Mouse (Mus musculus) layer of hippocampus, postnatal 36 days (tissue): ENCODE measurements around the gene Ing1. TPM values are rescaled to one million over a fixed set of nuclear protein-coding genes. Genes with fewer than 3 reads are reported as not detected.
"Not testable (repeated sequence)": the region's sequence is repeated elsewhere in the genome, so short reads cannot be mapped to it uniquely, and the experiment has no call there.

ENCODE experiments used
- DNase-seq, 2 experiments: peaks; one replicate each; pipeline ENCODE4 v3.0.0; 2022
- total RNA-seq, 2 experiments: library from RNA; stranded (reverse); gene quantifications; 2 replicates each; pipeline ENCODE4 v1.2.3; 2021

Ing1 gene
- total RNA-seq, 2 experiments from 2014 or later = 35.3 to 42.6 TPM

DNA sequence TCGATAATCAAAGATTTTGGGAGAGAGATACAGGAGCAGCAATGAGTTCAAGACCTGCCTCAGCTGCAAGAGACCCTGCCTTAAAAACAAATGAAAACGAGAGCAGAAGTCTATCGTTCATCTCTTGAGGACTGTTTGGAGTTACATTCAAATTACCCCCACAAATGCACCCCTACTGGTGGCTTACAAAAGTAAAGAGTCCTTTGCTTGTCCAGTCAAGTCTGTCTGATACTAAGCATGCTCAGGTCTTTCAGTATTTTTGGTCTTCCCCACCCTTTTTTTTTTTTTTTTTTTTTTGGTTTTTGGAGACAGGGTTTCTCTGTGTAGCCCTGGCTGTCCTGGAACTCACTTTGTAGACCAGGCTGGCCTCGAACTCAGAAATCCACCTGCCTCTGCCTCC lies 3.9 kb upstream of the Ing1 start:
- DNase-seq = not testable (repeated sequence)

DNA sequence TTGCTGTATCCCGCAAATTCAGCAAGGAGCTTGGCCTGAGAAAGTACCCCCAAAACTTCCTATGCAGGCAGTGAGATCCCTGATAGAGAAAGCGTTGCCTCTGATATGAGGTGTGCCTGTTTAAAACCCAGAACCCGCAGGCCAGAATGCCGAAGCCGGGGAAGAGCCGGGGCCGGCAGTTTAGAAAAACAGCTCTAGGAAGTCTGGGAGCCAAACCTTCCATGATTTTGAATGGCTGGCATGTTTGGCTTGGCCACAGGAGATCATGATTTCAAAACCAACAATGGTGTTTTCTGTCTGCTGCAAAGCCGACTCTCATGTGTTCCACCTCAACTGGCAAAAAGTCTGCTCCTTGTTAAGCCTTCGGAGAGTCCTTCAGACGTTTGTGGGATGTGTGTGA lies 3.0 kb upstream of the Ing1 start:
- DNase-seq = no peak

DNA sequence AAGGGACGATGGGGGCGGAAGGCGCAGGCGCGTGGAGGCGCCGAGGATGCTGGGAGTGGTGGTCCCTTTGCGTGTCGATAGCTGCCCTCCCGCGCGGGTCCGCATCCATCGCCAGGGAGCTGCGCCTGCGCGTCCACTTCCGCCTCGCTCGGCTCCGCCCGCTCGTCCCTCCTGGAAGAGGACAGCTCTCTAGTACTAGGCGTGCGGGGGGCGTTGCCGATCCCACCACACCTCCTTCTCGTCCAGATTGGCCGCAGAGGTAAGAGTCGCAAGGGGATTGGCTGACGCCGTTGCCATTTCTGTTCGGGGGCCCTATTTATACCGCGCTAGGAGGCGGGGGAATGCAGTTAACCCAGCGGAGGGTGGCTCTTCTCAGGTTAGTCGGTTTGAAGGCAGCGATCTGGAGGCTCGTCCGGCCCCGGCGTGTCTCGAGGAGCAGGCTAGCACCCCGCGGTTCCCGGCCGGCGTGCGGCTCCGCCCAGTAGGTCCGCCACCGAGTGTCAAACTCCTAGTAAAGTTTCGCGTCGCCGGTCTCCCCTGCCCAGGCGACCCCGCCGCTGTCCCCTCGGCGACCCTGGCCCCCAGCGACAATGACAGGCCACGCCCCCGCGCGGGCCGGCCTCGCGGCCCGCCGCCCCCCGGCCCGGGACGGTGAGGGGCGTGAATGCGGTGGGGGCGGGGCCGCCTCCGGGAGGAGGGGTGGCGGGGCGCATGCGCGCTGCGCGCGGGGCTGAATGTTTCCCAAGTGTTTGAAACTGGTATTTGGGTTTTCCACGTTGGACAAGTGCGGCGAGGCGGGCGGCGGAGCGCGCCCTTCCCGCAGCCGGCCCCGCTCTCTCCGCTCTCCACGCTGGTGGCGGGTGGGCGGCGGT lies 585 bp downstream of the Ing1 start:
- DNase-seq = peak; percentile 100

DNA sequence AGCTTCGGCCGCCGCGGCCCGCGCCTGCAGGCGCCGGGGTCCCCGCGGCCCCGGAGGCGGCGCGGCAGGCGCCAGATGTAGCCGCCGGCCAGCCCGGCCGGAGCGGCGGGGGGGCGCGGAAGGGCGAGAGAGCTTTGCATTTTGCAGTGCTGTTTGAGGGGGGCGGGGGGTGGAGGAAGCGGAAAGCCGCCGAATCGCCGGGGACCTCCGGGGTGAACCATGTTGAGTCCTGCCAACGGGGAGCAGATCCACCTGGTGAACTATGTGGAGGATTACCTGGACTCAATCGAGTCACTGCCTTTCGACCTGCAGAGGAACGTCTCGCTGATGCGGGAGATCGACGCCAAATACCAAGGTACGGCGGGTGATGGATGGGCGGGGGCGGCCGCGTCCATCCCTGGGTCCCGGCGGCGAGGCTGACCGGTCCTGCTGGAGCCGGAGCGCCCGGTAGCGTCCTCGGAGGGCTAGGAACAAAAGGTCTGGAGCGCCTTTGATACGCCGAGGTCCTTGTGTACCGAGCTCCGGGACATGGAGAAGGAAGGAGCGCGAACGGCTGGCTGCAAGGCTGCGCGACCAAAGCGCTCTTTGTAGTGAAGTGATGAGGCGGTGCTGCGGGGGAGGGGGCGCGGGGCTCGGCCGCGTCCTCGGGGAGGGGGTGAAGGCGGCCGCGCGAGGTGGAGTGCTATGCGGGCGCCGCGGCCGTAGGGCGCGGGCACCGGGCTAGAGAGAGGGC lies 1.5 kb downstream of the Ing1 start:
- peak; percentile 40 to 50 for DNase-seq

DNA sequence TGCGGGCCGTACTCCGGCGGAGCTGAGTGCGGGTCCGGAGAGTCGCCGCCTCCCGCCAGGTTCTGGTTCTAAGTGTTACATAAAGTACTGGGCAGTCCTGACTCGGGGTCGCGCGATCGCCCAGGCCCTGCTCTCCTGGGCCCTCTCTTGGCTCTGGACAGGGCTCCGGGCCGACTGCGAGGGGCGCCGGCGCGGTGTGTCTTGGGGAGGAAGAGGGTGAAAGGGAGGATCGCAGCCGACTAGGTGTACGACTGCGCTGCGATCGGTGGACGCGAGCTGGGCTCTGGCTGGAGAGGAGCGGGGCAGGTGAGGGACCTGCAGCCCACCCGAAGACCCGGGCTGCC lies 2.0 kb downstream of the Ing1 start:
- no peak for DNase-seq

DNA sequence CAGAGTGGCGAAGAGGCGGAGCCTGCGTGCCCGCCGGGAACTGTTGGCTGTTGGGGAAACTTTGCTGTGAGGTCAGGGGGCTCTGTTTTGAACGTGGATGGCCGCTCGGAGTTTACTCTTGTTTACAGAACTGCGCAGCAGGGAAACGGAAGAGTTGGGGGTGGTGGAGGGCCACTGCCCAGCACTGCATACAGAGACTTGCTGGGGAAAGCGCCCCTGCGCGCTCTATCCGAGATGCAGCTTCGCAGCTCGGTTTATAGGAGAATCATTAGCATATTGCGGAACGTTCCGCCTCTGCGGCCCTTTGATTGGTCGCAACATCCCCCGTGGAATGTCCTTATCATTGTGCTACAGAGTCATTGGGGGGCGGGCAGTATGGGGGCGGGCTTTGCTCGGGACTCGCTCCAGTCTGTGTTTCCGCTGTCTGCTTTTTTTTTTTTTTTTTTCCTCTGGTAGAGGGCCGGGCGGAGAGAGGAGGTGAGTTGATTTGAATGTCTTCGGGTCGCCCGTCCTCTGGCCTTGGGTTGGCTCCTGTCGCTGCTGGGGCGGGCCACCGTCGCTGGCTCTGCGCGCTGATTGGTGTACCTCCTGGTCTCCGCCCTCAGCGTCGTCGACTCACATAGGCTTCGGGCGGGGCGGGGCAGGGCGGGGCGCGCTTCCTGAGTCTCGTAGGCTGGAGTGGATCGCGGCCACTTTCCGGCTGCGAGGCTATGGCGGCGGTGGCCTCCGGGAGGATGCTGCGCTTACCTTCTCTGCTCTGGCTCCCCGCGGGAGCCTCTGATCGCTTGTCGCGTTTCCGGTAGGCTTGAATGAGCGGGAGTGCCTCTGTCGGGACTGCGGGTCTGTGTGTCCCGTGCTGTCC lies 2.6 kb downstream of the Ing1 start:
- DNase-seq = peak; percentile 94

DNA sequence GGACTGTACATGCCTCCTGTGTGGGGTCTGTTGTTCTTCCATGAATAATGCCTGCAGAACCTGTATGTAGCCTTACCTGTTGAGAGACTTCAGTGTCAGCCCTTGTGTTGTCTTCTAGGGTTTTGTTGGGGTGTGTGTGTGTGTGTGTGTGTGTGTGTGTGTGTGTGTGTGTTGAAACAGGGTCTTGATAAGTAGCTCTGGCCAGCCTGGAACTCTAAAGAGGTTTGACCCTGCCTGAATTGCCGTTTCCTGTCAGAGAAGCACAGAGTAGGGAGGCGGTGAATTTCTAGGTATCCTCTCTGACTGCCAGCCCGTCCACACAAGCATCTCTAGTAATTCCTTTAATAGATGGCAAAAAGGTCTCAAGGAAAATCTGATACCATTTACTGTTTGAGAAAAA lies 4.1 kb downstream of the Ing1 start:
- DNase-seq = no peak

DNA sequence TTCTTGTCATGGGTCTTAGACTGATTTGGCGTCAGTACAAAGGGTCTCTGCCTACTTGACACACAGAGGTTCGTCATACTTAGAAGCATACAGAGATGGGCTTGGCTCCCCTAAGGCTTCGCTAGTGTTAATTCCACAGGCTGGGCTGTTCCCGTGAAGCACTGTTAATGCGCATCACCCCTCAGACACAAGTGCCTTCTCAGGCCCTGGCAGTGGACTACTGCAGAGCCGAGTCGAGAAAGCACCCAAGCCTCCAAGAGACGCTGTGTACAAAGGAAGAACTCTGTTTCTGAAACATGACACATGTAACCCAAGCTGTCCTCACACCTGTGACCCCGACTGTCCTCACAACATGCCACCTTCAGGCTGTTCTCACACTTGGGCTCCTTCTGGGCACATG lies 4.8 kb downstream of the Ing1 start:
- no peak for DNase-seq

DNA sequence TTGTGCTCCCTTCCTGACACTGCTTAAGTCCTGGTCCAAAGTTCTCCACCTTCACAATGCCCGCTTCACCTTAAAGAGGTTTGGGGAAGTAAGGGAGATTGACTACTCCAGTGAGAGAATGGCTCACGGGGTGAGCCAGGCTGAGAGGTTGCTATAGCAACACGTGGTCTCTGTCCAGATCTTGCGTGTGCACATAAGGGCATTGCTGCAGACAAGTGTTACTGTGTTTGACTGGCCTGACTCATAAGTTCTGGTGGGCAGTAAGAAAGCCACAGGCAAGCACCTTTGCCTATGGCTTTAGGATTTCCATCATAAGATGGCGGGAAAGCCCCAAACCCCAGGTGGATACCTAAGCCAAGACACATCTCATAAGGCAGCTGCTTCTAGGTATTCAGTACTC lies 8.9 kb downstream of the Ing1 start:
- DNase-seq = no peak

DNA sequence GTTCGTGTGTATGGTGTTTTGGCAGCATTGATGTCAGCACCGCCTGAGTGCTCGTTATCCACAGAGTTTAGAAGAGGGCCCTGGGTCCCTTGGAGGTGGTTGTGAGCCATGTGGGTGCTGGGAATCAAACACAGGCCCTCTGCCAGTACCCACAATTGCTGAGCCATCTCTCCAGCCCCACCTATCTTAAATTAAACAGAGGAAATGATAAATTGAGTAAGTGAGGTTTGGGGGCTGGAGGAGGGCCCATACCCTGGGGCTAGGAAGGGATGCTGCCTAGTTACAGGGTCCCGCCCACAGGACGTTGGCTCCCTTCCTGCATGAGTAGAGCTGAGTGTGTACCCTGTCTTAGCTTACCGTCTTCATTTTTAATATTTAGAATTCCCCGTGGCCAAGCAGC lies 9.3 kb downstream of the Ing1 start:
- DNase-seq = no peak

DNA sequence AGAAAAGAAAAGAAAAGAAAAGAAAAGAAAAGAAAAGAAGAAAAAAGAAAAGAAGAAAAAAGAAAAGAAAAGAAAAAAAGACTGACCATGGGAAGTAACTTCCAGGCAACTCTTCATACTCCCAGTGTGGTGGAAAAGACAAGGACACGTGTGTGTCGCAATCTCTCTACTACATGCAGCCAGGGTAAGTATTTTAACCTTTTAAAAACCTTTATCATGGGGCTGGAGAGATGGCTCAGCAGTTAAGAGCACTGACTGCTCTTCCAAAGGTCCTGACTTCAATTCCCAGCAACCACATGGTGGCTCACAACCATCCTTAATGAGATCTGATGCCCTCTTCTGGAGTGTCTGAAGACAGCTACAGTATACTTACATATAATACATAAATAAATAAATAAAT lies 12.8 kb downstream of the Ing1 start:
- DNase-seq = not testable (repeated sequence)

DNA sequence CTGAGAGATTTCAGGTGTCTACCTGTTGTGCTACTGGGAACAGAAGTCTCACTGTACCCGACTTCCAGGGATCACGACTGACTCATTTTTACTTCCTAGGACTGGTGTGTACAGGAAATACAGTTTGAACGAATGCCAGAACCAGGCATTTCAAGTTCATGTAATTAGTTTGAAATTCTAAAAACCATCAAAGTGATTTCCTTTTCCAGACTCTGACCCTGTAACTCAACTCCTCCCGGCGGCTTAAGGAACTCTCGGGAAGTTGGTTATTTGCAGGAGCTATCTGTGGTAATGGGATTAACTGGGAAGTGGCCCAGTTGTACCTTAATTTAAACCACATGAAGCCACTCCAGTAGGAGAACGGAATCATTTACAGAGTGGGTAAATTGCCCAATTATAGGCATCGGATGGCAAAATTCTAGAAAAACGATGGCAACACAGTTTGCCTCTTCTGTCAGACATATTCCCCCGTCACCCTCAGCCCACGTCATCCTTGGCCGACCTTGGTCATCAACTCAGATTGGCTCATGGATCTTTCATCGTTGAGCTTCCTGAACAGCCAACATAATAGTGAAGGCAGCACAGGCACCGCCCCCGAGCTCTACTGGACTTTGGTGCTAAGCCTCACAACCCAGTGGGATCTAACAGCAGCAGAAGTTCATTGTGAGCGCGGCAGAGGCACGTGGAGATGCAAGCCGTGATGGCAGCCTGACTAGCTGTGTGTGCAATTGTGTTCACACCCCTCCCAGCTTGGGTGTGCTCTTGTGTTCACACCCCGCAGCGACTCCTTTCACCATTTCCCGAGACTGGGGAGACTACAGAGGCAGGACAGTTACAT lies 14.1 kb downstream of the Ing1 start:
- no peak for DNase-seq

DNA sequence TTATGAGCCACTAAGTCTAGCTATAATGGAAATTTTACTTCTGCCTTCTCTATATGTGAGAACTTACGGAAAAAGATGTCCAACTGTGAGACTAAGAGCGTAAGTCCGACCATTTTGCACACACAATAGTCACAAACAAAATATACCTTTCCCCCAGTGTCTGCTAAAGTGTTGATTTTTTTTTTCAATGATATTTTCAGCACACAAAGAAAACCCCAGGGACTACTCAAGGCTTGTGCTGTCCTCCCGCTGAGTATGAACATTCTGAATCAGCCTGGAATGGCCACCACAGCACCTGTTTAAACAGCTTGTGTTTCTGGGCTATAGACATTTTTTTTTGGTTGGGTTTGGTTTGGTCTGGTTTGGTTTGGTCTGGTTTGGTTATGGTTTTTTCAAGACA lies 15.4 kb downstream of the Ing1 start:
- DNase-seq = no peak

DNA sequence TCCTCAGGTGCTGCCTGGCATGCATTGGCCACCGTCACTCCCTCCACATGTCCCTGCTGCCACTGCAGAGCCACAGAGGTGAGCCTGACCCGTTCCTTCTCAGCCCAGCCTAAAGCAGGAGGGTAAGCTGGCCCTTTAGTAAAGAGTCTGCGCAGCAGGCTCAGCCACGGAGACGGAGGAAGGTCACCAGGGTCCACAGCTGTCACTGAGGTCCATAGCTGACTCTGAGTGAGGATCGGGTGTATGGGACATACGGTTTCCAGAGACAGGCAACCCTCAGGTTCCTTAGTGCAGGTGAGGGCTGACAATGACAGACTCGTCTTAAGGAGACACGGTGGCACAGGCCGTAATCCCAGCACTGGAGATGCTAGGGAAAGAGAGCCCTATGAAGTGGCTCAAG lies 16.6 kb downstream of the Ing1 start:
- no peak for DNase-seq

DNA sequence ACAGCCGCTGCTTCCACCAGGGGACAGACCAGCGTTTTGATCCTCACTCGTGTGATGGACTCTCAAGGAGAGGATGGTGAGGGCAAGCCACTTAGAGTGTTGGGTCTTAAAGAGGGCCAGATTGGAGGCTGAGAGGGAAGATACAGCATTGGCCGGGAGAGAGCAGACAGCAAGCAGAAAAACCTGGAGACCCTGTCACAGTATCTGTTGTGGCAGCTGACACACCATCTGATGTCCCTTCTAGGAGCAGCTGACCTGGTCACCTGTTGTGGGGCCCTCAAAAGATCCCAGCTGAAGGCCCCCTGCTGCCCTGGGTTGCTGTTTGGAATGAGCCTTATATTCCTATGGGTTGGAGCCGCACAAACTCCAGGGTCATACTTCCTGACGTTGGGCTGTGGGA lies 17.1 kb downstream of the Ing1 start:
- no peak for DNase-seq

DNA sequence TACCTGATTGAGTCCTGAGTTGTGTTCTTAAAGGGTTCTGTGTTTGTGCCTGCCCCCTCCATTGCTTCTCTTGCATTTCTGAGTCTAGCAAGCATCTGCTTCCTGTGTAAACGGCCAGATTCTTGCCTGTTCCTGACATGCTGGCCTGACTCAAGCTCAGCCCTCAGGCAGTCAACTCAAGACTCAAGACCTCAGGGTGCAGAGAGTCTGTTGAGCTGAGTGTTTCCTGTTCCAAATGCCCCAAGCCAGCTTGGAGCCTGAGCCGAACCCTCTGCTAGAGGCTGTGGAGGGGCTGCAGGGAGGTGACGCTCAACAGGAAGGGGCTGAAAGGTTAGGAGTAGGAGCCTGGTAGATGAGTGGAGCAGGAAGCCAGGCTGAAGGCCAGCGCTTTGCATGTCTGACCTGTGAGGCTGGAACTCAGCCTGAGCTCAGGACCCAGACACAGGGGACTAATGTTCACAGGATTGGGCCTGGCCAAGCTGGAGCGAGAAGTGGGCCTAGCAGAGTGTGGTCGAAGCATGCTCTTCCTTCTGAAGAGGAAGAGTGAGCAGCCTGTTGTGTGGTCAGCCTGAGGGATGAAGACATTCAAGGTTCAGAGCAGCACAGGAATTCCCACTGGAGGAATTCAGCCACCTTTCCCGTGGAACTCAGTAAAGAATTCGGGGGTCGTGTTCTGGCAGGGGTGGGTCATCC lies 19.7 kb downstream of the Ing1 start:
- DNase-seq = no peak

DNA sequence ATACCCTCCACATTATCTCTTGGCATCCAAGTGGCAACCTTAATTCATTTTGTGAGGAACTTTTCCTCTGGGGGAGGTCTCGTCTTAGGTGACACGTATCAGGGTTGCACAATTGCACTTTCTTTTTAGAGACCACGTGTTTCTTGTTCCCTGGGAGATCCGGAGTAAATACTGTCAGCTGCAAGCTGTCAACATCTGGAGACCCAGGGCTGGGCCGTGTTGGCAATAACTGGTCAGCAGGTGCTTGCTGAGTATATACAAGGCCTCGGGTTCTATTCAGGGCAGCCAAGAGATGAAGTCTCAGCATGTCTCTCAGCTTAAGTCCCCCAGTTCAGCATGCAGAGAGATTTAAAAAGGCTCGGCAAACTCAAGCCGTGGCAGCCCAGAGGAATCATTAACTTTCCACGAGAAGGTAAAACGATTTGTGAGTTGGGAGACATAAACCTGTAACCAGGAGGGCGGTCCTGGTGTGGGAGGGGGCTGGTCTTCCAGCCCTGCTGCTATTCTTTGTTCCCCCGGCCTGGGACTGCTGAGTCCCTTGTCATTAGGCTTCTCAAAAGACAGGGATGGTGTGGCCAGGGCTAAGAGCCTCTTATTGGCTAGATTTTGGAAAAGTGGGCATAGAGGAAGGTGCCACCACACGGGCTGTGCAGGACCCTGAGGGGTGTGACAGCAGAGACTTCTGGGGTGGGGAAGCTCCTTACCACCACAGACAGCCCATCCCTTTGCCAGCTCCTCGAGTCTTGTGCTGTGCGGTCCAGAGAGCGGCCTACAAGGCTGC lies 20.4 kb downstream of the Ing1 start:
- DNase-seq = no peak

DNA sequence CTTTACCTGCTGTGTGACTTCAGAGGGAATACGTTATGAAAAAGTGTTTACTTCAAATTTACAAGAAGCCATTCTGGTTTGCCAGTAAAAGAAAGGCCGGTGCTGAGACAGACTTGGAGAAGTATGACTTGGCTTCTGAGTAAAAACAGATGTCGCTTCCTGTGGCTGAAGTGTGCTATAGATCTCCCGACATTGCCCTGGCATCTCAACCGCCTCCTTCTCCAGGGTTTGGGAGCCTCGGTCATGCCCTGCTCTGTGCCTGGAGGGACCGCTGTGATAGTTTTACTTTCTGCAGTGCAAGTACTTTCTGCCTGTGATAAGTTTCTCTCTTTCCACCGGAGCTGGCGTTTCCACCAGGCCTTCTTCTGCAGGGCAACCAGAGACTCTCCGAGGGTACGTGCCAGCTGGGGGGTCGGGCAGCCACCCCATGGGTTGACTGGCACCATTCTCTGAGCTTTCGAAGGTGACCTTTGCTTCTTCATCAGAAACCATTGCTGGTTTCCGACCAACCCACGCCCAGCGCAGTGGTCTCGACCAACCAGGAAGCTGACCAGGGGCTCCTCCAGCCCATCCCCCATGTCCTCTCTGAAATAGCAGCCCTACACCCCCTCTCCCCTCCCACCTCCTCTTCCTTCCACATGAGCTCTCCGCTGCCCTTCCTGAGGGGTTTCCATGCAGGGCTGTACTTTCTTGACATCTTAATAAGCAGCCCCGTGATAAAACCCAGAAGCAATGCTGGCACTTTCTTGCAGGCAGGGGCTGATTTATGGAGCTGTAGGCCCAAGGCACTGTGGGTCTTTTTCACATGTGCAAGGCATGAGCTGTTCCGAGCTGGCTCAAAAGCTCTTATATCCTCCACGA lies 30.4 kb downstream of the Ing1 start:
- DNase-seq = no peak

DNA sequence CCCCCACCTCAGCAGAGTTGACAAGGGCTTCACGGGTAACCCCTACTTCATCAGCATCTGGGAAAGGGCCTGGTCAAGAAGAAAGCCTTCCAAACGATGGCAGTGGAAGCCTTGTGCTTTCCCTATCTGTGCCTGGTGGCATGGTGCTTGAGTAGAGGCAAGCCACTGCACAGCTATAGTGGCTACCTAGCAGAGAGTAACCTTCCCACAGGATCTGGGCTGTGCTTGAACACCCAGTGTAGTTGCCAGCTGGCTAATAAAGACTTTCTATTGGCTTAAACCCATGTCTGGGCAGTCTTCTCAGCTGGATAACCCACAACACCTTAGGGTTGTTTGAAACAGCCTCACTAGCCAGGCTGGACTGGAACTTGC lies 31.0 kb downstream of the Ing1 start:
- DNase-seq = no peak

DNA sequence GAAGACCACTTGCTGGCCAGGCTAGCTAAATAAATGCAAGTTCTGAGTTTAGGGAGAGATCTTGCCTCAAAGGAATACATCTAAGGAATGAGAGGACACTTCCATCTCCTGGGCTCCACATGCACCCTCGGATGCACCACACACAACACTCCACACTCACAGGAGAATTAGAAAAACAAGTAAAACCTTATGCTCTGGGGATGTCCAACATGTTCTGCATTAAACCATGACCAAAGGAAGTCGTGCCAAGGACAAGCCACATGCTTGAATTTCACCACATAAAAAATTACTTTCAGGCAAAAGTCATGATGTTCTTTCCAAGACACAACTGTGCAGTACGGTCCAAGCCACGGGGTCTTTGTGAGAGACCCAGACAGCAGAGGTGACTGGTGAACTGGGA lies 36.5 kb downstream of the Ing1 start:
- no peak for DNase-seq
